Mouse (Mus musculus) kidney, adult 9 months (tissue): Measurements from ENCODE around the gene Hsd11b1.
A peak's percentile ranks its signal among the peaks of the same experiment; 100 is the strongest.

Experiments
- DNase-seq: peaks from one replicate; pipeline ENCODE4 v3.0.0; 2022

Gene Hsd11b1

GRCm38 (mm10) chr1:193263955-193264598, at the start of gene Hsd11b1:
Gene Hsd11b1, minus strand, starts transcription at chr1:193264075.
- peak; percentile 43 for DNase-seq

GRCm38 (mm10) chr1:193311596-193311995, 47.7 kb upstream of the Hsd11b1 start:
- DNase-seq, result peak; percentile 94

- peak; percentile 42 for DNase-seq
Measured at GRCm38 (mm10) chr1:193310519-193311085, 46.7 kb upstream of the Hsd11b1 start.

GRCm38 (mm10) chr1:193309785-193310518, 46.1 kb upstream of the Hsd11b1 start:
- no peak for DNase-seq

GRCm38 (mm10) chr1:193306832-193307231, 43.0 kb upstream of the Hsd11b1 start:
- DNase-seq, result no peak

GRCm38 (mm10) chr1:193305386-193305785, 41.5 kb upstream of the Hsd11b1 start:
- DNase-seq, result no peak

GRCm38 (mm10) chr1:193303096-193303495, 39.2 kb upstream of the Hsd11b1 start:
- no peak for DNase-seq

- DNase-seq, result no peak
Measured at GRCm38 (mm10) chr1:193302093-193302405, 38.2 kb upstream of the Hsd11b1 start.

- no peak for DNase-seq
Measured at GRCm38 (mm10) chr1:193301216-193302092, 37.6 kb upstream of the Hsd11b1 start.

GRCm38 (mm10) chr1:193299995-193300394, 36.1 kb upstream of the Hsd11b1 start:
- DNase-seq, result no peak

GRCm38 (mm10) chr1:193298141-193298765, 34.4 kb upstream of the Hsd11b1 start:
- DNase-seq, result no peak

GRCm38 (mm10) chr1:193295920-193296319, 32.0 kb upstream of the Hsd11b1 start:
- no peak for DNase-seq

- DNase-seq, result peak; percentile 32
Measured at GRCm38 (mm10) chr1:193293926-193294325, 30.1 kb upstream of the Hsd11b1 start.

- DNase-seq, result no peak
Measured at GRCm38 (mm10) chr1:193293039-193293438, 29.2 kb upstream of the Hsd11b1 start.

- DNase-seq, result no peak
Measured at GRCm38 (mm10) chr1:193290686-193291085, 26.8 kb upstream of the Hsd11b1 start.

- peak; percentile 88 for DNase-seq
Measured at GRCm38 (mm10) chr1:193289914-193290313, 26.0 kb upstream of the Hsd11b1 start.

GRCm38 (mm10) chr1:193289076-193289475, 25.2 kb upstream of the Hsd11b1 start:
- peak; percentile 75 for DNase-seq

- no peak for DNase-seq
Measured at GRCm38 (mm10) chr1:193287578-193287977, 23.7 kb upstream of the Hsd11b1 start.

- peak; percentile 69 for DNase-seq
Measured at GRCm38 (mm10) chr1:193285766-193286325, 22.0 kb upstream of the Hsd11b1 start.

- DNase-seq, result no peak
Measured at GRCm38 (mm10) chr1:193284228-193284779, 20.4 kb upstream of the Hsd11b1 start.

- DNase-seq, result no peak
Measured at GRCm38 (mm10) chr1:193281344-193281743, 17.5 kb upstream of the Hsd11b1 start.

GRCm38 (mm10) chr1:193279492-193279891, 15.6 kb upstream of the Hsd11b1 start:
- no peak for DNase-seq
